Mouse (Mus musculus) hematopoietic stem cell, adult 5-6 weeks (primary cell): ENCODE measurements around the gene Mctp2. TPM values are rescaled to one million over a fixed set of nuclear protein-coding genes. Genes with fewer than 3 reads are reported as not detected.
"Not testable (repeated sequence)": the region's sequence is repeated elsewhere in the genome, so short reads cannot be mapped to it uniquely, and the experiment has no call there.

Source experiments
- ATAC-seq, 2 experiments: fragments of 125-278 bp in 1 of 2; replicated peaks in 1 of 2; 2 replicates each; pipeline ENCODE4 v1.8.0; 2016 to 2017; ENCODE audit warnings: inconsistent platforms in 2 of 2, mild to moderate bottlenecking in 2 of 2, moderate number of reproducible peaks in 2 of 2, low read depth in 1 of 2, moderate TSS enrichment in 1 of 2; ENCODE audit not compliant: low FRiP score in 2 of 2, poor library complexity in 2 of 2, severe bottlenecking in 2 of 2, insufficient read depth in 1 of 2, low TSS enrichment in 1 of 2
- total RNA-seq: library from RNA; stranded (forward); fragments of 172-1452, 232-1000 nt; gene quantifications from 2 replicates; pipeline ENCODE4 v1.2.3, GENCODE M21; 2017

The Mctp2 gene
- total RNA-seq, 1 experiment from 2014 or later = 14.5 TPM

- no peak for ATAC-seq
Measured at GRCm38 (mm10) chr7:72293784-72294538, 12.4 kb downstream of the Mctp2 start.

- ATAC-seq = no peak
Measured at GRCm38 (mm10) chr7:72292232-72292913, 14.0 kb downstream of the Mctp2 start.

GRCm38 (mm10) chr7:72280721-72281120, 25.7 kb downstream of the Mctp2 start:
- peak; percentile 90 to 95 for ATAC-seq

GRCm38 (mm10) chr7:72278412-72278811, 28.0 kb downstream of the Mctp2 start:
- peak; percentile 60 to 70; a peak in 3 of 4 replicates for ATAC-seq

- ATAC-seq = no peak
Measured at GRCm38 (mm10) chr7:72275513-72275912, 30.9 kb downstream of the Mctp2 start.

GRCm38 (mm10) chr7:72271546-72271945, 34.9 kb downstream of the Mctp2 start:
- no peak for ATAC-seq

- no peak; a peak in 2 of 4 replicates for ATAC-seq
Measured at GRCm38 (mm10) chr7:72269994-72270393, 36.4 kb downstream of the Mctp2 start.

- ATAC-seq = peak; percentile 80 to 89; a peak in 3 of 4 replicates
Measured at GRCm38 (mm10) chr7:72260766-72261655, 45.4 kb downstream of the Mctp2 start.

- ATAC-seq = no peak
Measured at GRCm38 (mm10) chr7:72259045-72259444, 47.4 kb downstream of the Mctp2 start.

- ATAC-seq = not testable (repeated sequence)
Measured at GRCm38 (mm10) chr7:72250326-72250725, 56.1 kb downstream of the Mctp2 start.

GRCm38 (mm10) chr7:72241269-72241668, 65.1 kb downstream of the Mctp2 start:
- no peak for ATAC-seq

GRCm38 (mm10) chr7:72239782-72240493, 66.5 kb downstream of the Mctp2 start:
- peak; percentile 87 to 88 for ATAC-seq

- peak; percentile 80 to 83 for ATAC-seq
Measured at GRCm38 (mm10) chr7:72238575-72238974, 67.8 kb downstream of the Mctp2 start.

- ATAC-seq = no peak
Measured at GRCm38 (mm10) chr7:72234433-72234998, 71.9 kb downstream of the Mctp2 start.

- ATAC-seq = no peak
Measured at GRCm38 (mm10) chr7:72231182-72231877, 75.1 kb downstream of the Mctp2 start.

- ATAC-seq = no peak
Measured at GRCm38 (mm10) chr7:72229925-72230324, 76.5 kb downstream of the Mctp2 start.
